Mouse (Mus musculus) kidney, adult 2 months (tissue): Measurements from ENCODE around the gene Sorcs1. TPM values are rescaled to one million over a fixed set of nuclear protein-coding genes. Genes with fewer than 3 reads are reported as not detected.

Experiments used
- DNase-seq: peaks from one replicate; pipeline ENCODE4 v3.0.0; 2021
- H3K27ac ChIP-seq: fragments of 200-500 bp; 2 replicates; pipeline ENCODE4 v1.5.1; 2012; ENCODE audit warnings: low read depth, low read length, control low read depth, inconsistent platforms; ENCODE audit not compliant: insufficient read depth
- H3K27me3 ChIP-seq: fragments of 200-500 bp; replicated peaks from 2 replicates; pipeline ENCODE4 v1.6.1; 2012; ENCODE audit warnings: mild to moderate bottlenecking, moderate library complexity, low read length, inconsistent platforms; ENCODE audit not compliant: control insufficient read depth, insufficient read depth
- H3K36me3 ChIP-seq: fragments of 200-500 bp; 2 replicates; pipeline ENCODE4 v1.6.1; 2012; ENCODE audit warnings: mild to moderate bottlenecking, moderate library complexity, low read length, inconsistent platforms; ENCODE audit not compliant: control insufficient read depth, insufficient read depth
- H3K4me1 ChIP-seq: fragments of 200-500 bp; 2 replicates; pipeline ENCODE4 v1.6.1; 2011; ENCODE audit warnings: low read length; ENCODE audit not compliant: control insufficient read depth, insufficient read depth
- H3K4me3 ChIP-seq: fragments of 200-500 bp; 2 replicates; pipeline ENCODE4 v1.5.1; 2011; ENCODE audit warnings: mild to moderate bottlenecking, low read depth, low read length, control low read depth; ENCODE audit not compliant: insufficient read depth
- CTCF ChIP-seq: fragments of 200-500 bp; conservative IDR thresholded peaks from 2 replicates; pipeline ENCODE4 v1.5.1; 2011; ENCODE audit warnings: low read depth, mild to moderate bottlenecking, control low read depth, low read length, moderate library complexity, mixed read lengths; ENCODE audit not compliant: insufficient read depth, insufficient read length
- POLR2A ChIP-seq: fragments of 200-500 bp; IDR thresholded peaks from one replicate; pipeline ENCODE4 v1.6.1; 2011; ENCODE audit warnings: low read depth, low read length, control low read depth
- WGBS: fragments of 180-500 bp; shearing (Covaris S2); methylation state at CpG from one replicate; pipeline ENCODE4 v1.1.7; 2018; 5-methylcytosine and 5-hydroxymethylcytosine counted together
- polyA plus RNA-seq: library from polyadenylated mRNA; depleted of rRNA; stranded (reverse); fragments of >200 nt; gene quantifications from 2 replicates; pipeline ENCODE4 v1.2.3, GENCODE M21; 2012

Gene Sorcs1
- polyA plus RNA-seq, 1 experiment: 0.30 TPM

GRCm38 (mm10) chr19:50440246-50440910, 238.1 kb downstream of the Sorcs1 start:
- Histone ChIP-seq H3K27me3 (no peaks in the 10 kb centered on the region), H3K4me1 (no peaks in the 10 kb centered on the region), H3K36me3 (no peaks in the 10 kb centered on the region), H3K27ac (no peak overlapping the region), H3K4me3 (no peak overlapping the region)
- DNase-seq: no peak
- 15% methylated on average over 11 of the region's 11 CpGs for WGBS
- TF ChIP-seq POLR2A (no peak), CTCF (no peak)

- 29% methylated on average over 3 of the region's 3 CpGs for WGBS
- Histone ChIP-seq H3K4me1 (no peaks in the 10 kb centered on the region), H3K36me3 (no peaks in the 10 kb centered on the region), H3K4me3 (no peak overlapping the region), H3K27ac (no peak overlapping the region), H3K27me3 (no peaks in the 10 kb centered on the region)
- no peak for TF ChIP-seq POLR2A
- no peak for TF ChIP-seq CTCF
- no peak for DNase-seq
These were observed 239.0 kb downstream of the Sorcs1 start for GRCm38 (mm10) chr19:50439464-50439881.

GRCm38 (mm10) chr19:50422928-50423327, 255.5 kb downstream of the Sorcs1 start:
- Histone ChIP-seq H3K27ac (no peak overlapping the region), H3K4me3 (no peak overlapping the region), H3K36me3 (no peaks in the 10 kb centered on the region), H3K27me3 (no peaks in the 10 kb centered on the region), H3K4me1 (no peaks in the 10 kb centered on the region)
- no peak for TF ChIP-seq POLR2A
- peak; percentile 52 for TF ChIP-seq CTCF
- 75% methylated on average over 1 of the region's 1 CpGs for WGBS
- DNase-seq: peak; percentile 6

- no peaks in the 10 kb centered on the region for H3K4me1 ChIP-seq
- WGBS: 33% methylated on average over 14 of the region's 14 CpGs
- H3K4me3 ChIP-seq: no peak overlapping the region
- TF ChIP-seq CTCF (no peak), POLR2A (no peak)
- no peak overlapping the region for H3K27ac ChIP-seq
- no peak for DNase-seq
- H3K36me3 ChIP-seq: no peaks in the 10 kb centered on the region
- no peaks in the 10 kb centered on the region for H3K27me3 ChIP-seq
These were observed 259.3 kb downstream of the Sorcs1 start for GRCm38 (mm10) chr19:50418962-50419720.

- H3K27me3 ChIP-seq: no peaks in the 10 kb centered on the region
- no peak for DNase-seq
- no peak overlapping the region for H3K27ac ChIP-seq
- no peaks in the 10 kb centered on the region for H3K4me1 ChIP-seq
- H3K4me3 ChIP-seq: no peak overlapping the region
- no peak for TF ChIP-seq CTCF
- no peak for TF ChIP-seq POLR2A
- no peaks in the 10 kb centered on the region for H3K36me3 ChIP-seq
- 59% methylated on average over 3 of the region's 3 CpGs for WGBS
These were observed 267.9 kb downstream of the Sorcs1 start for GRCm38 (mm10) chr19:50410561-50410960.

GRCm38 (mm10) chr19:50398341-50398740, 280.1 kb downstream of the Sorcs1 start:
- Histone ChIP-seq H3K4me3 (no peak overlapping the region), H3K27ac (no peak overlapping the region), H3K36me3 (no peaks in the 10 kb centered on the region), H3K4me1 (no peaks in the 10 kb centered on the region), H3K27me3 (no peaks in the 10 kb centered on the region)
- TF ChIP-seq CTCF (no peak), POLR2A (no peak)
- no peak for DNase-seq
- 94% methylated on average over 2 of the region's 2 CpGs for WGBS

- no peak overlapping the region for H3K27ac ChIP-seq
- 76% methylated on average over 6 of the region's 6 CpGs for WGBS
- no peak for DNase-seq
These were observed 282.7 kb downstream of the Sorcs1 start for GRCm38 (mm10) chr19:50395731-50396130.

More at GRCm38 (mm10) chr19:50395731-50396130, 282.7 kb downstream of the Sorcs1 start:
- Histone ChIP-seq H3K4me3 (no peak overlapping the region), H3K36me3 (no peaks in the 10 kb centered on the region), H3K4me1 (no peaks in the 10 kb centered on the region), H3K27me3 (no peaks in the 10 kb centered on the region)
- TF ChIP-seq CTCF (no peak), POLR2A (no peak)
